Mouse (Mus musculus) forebrain, embryonic 14.5 days (tissue): Measurements from ENCODE around the gene Tmc4. TPM values are rescaled to one million over a fixed set of nuclear protein-coding genes. Genes with fewer than 3 reads are reported as not detected.

Experiments used
- ATAC-seq: fragments of 200-750 bp; cut with Nextera tagmentation; 2 replicates; pipeline ENCODE4 v1.8.0; 2017; ENCODE audit warnings: mild to moderate bottlenecking, moderate library complexity
- DNase-seq: peaks from one replicate; pipeline ENCODE4 v3.0.0-alpha.2; 2015; ENCODE audit warnings: low spot score
- H3K27ac ChIP-seq: fragments of 300-500 bp; sonication (generic); 2 replicates; pipeline ENCODE4 v1.5.1; 2014; ENCODE audit warnings: low read depth, mild to moderate bottlenecking, control low read depth, low read length, moderate library complexity
- H3K27me3 ChIP-seq: fragments of 300-500 bp; sonication (generic); replicated peaks from 2 replicates; pipeline ENCODE4 v1.6.1; 2014; ENCODE audit warnings: low read length, control low read depth, mixed read lengths; ENCODE audit not compliant: control insufficient read depth, insufficient read depth
- H3K36me3 ChIP-seq: fragments of 300-500 bp; sonication (generic); 2 replicates; pipeline ENCODE4 v1.6.1; 2014; ENCODE audit warnings: low read length, control low read depth; ENCODE audit not compliant: control insufficient read depth, insufficient read depth
- H3K4me1 ChIP-seq: fragments of 300-500 bp; sonication (generic); 2 replicates; pipeline ENCODE4 v1.6.1; 2014; ENCODE audit warnings: antibody characterized with exemption, low read length, control low read depth; ENCODE audit not compliant: control insufficient read depth, insufficient read depth
- H3K4me2 ChIP-seq: fragments of 300-500 bp; sonication (generic); 2 replicates; pipeline ENCODE4 v1.6.1; 2014; ENCODE audit warnings: mild to moderate bottlenecking, control low read depth, low read length
- H3K4me3 ChIP-seq: fragments of 300-500 bp; sonication (generic); 2 replicates; pipeline ENCODE4 v1.5.1; 2014; ENCODE audit warnings: low read depth, low read length, control low read depth
- H3K9ac ChIP-seq: fragments of 300-500 bp; sonication (generic); 2 replicates; pipeline ENCODE4 v1.6.1; 2014; ENCODE audit warnings: mild to moderate bottlenecking, low read length, control low read depth, moderate library complexity
- H3K9me3 ChIP-seq: fragments of 300-500 bp; sonication (generic); replicated peaks from 2 replicates; pipeline ENCODE4 v1.6.1; 2016; ENCODE audit warnings: low read length, control low read depth, mixed read lengths; ENCODE audit not compliant: control insufficient read depth
- WGBS: fragments of 180-500 bp; shearing (Covaris S2); extraction: QIAGEN DNeasy Blood & Tissue Kit; methylation state at CpG from one replicate; pipeline ENCODE4 v1.1.7; 2014; 5-methylcytosine and 5-hydroxymethylcytosine counted together
- polyA plus RNA-seq: library from polyadenylated mRNA; unstranded; fragments of >200 nt; fragmentation: Nextera tagmentation; extraction: Ambion mirVana; gene quantifications from 2 replicates; pipeline ENCODE4 v1.2.1, GENCODE M21; 2014

The Tmc4 gene
- polyA plus RNA-seq, 1 experiment from 2014 or later: 1.8 TPM

- DNase-seq: no peak
- no peak for ATAC-seq
- Histone ChIP-seq H3K27ac (no peak overlapping the region), H3K27me3 (no peaks in the 10 kb centered on the region), H3K4me1 (peaks cover 28% of the 10 kb centered on the region), H3K9ac (peak overlapping the region; percentile 98), H3K9me3 (no peaks in the 10 kb centered on the region), H3K4me2 (peak overlapping the region; percentile 89), H3K36me3 (peaks cover 28% of the 10 kb centered on the region), H3K4me3 (peak overlapping the region; percentile 100)
- 65% methylated on average over 4 of the region's 4 CpGs for WGBS
Measured at GRCm38 (mm10) chr7:3646641-3647040, 30.7 kb downstream of the Tmc4 start.

DNA sequence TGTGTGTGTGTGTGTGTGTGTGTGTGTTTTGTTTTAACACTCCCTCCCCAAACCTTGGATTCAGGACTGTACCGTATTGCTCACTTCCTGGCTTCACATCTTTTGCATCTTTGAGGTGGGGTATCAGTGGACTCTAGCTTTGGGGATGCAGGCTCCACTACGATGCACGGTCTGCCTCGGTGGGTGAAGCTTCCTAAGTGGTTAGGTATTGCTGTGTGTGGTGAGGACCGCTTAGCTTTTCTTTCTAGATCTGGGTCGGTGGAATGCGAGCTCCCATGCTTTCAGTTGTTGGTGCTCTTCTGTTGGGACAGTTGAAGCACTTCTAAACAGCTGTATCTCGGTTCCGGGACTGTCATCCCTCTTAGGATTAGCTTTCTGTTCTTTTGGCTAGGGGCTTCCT lies 31.2 kb downstream of the Tmc4 start:
- no peaks in the 10 kb centered on the region for H3K9me3 ChIP-seq
- peaks cover 28% of the 10 kb centered on the region for H3K36me3 ChIP-seq
- H3K4me2 ChIP-seq: peak overlapping the region; percentile 89
- peak overlapping the region; percentile 100 for H3K4me3 ChIP-seq
- H3K27ac ChIP-seq: peak overlapping the region; percentile 98; the same call in 1 of the 2 replicates
- DNase-seq: no peak
- ATAC-seq: no peak
- 24% methylated on average over 9 of the region's 9 CpGs for WGBS
- no peaks in the 10 kb centered on the region for H3K27me3 ChIP-seq
- peaks cover 28% of the 10 kb centered on the region for H3K4me1 ChIP-seq
- peak overlapping the region; percentile 98 for H3K9ac ChIP-seq

GRCm38 (mm10) chr7:3645488-3646025 lies 31.8 kb downstream of the Tmc4 start:
- Histone ChIP-seq H3K4me2 (peak overlapping the region; percentile 89), H3K9ac (peak overlapping the region; percentile 98), H3K9me3 (no peaks in the 10 kb centered on the region), H3K27ac (peak overlapping the region; percentile 98), H3K36me3 (peaks cover 28% of the 10 kb centered on the region), H3K4me3 (peak overlapping the region; percentile 100), H3K27me3 (no peaks in the 10 kb centered on the region), H3K4me1 (peaks cover 28% of the 10 kb centered on the region)
- DNase-seq (peak; percentile 15), ATAC-seq (peak; percentile 13; the same call in 1 of the 2 replicates)
- WGBS: 0% methylated on average over 46 of the region's 58 CpGs

DNA sequence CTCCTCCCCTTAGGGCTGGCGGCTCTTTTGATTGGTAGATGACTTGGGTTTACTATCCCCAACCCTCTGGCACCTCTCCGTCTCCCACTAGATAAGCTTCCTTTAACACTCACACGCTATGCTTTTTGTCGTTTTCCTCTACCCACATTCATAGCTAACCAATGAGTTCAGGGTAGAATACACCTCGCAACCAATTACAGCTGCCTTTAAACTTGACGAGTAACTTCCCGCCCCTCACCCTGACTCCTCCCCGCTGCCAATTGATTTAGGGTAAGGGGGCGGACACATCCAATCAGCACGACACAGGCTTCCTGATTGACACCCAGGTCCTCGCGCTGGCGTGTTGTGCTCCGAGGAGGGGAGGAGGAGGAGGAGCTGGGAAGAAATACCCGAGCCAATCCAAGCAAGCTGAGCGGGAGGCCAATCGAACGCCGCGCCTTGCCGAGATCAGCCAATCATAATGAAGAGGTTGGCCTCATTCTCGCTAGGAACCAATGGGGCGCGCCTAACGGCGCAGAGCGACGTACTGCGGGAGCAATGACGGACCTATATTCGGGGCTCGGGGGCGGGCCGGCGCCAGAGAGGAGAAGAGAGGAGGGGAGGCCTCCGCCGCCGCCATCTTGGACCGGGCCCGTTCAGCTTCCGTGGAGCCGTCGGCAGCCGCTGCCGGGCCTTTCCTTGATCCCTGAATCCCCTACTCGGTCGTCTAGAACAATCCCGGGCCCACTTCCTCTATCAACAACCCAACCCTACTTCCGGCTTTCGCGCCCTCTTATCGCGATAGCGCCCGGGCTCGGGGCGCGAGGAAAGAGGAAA lies 32.5 kb downstream of the Tmc4 start, which contains the start of gene Cnot3:
Gene Cnot3, plus strand, starts transcription at position 597 of the 816 bp plus-strand sequence.
- H3K4me2 ChIP-seq: peak within 1 kb of the TSS; percentile 89
- peak; percentile 98 for ATAC-seq
- H3K36me3 ChIP-seq: peaks cover 28% of the 10 kb centered on the region
- no peaks in the 10 kb centered on the region for H3K9me3 ChIP-seq
- peaks cover 28% of the 10 kb centered on the region for H3K4me1 ChIP-seq
- WGBS: under 1% methylated on average over 47 of the region's 58 CpGs
- H3K27me3 ChIP-seq: no peaks in the 10 kb centered on the region
- H3K27ac ChIP-seq: peak within 1 kb of the TSS; percentile 98
- peak; percentile 100 for DNase-seq
- H3K9ac ChIP-seq: peak within 1 kb of the TSS; percentile 98
- peak within 1 kb of the TSS; percentile 100 for H3K4me3 ChIP-seq

DNA sequence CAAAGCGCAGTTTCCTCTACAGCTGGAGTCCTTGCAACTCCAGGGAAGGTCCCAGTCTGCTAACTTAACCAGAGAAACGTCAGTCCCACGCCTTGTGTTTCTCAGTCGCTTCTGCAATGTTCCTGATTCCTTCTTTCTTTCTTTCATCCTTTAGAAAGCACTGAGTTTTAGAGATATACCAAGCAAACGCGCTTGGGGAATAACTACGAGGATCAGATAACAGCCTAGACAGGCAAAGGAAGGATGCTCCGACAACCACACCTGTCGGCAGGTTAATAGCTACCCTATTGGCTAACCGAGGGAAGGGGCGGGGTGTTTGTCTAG lies 33.0 kb downstream of the Tmc4 start:
- no peaks in the 10 kb centered on the region for H3K27me3 ChIP-seq
- DNase-seq (no peak), ATAC-seq (no peak)
- H3K4me2 ChIP-seq: peak overlapping the region; percentile 62
- 0% methylated on average over 11 of the region's 11 CpGs for WGBS
- H3K9ac ChIP-seq: peak overlapping the region; percentile 26; the same call in 1 of the 2 replicates
- no peak overlapping the region for H3K27ac ChIP-seq
- H3K4me1 ChIP-seq: peaks cover 28% of the 10 kb centered on the region
- H3K36me3 ChIP-seq: peaks cover 31% of the 10 kb centered on the region
- no peaks in the 10 kb centered on the region for H3K9me3 ChIP-seq
- H3K4me3 ChIP-seq: peak overlapping the region; percentile 36

GRCm38 (mm10) chr7:3643843-3644242 lies 33.5 kb downstream of the Tmc4 start:
- Histone ChIP-seq H3K4me3 (peak overlapping the region; percentile 36), H3K4me2 (peak overlapping the region; percentile 62), H3K27ac (no peak overlapping the region), H3K27me3 (no peaks in the 10 kb centered on the region), H3K9ac (peak overlapping the region; percentile 26; the same call in 1 of the 2 replicates), H3K4me1 (peaks cover 28% of the 10 kb centered on the region), H3K9me3 (no peaks in the 10 kb centered on the region), H3K36me3 (peaks cover 35% of the 10 kb centered on the region)
- no peak for DNase-seq
- ATAC-seq: no peak
- 27% methylated on average over 9 of the region's 9 CpGs for WGBS

GRCm38 (mm10) chr7:3643412-3643811 lies 33.9 kb downstream of the Tmc4 start:
- H3K4me3 ChIP-seq: no peak overlapping the region
- 71% methylated on average over 5 of the region's 5 CpGs for WGBS
- ATAC-seq: no peak
- no peaks in the 10 kb centered on the region for H3K9me3 ChIP-seq
- H3K27me3 ChIP-seq: no peaks in the 10 kb centered on the region
- H3K27ac ChIP-seq: no peak overlapping the region
- H3K4me1 ChIP-seq: peaks cover 24% of the 10 kb centered on the region
- H3K36me3 ChIP-seq: peaks cover 36% of the 10 kb centered on the region
- no peak overlapping the region for H3K9ac ChIP-seq
- DNase-seq: no peak
- no peak overlapping the region for H3K4me2 ChIP-seq

DNA sequence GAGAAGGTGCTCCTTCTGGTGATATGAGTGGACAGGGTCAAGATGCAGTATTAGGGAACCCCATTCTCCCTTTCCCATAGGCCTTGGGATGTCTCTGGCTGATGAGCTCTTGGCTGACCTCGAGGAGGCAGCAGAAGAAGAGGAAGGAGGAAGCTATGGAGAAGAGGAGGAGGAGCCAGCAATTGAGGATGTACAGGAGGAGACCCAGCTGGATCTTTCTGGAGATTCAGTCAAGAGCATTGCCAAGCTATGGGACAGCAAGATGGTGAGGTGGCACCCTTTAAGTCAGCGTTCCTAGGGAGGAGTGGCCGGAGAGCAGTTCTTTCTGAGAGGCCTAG lies 46.9 kb downstream of the Tmc4 start:
- peaks cover 14% of the 10 kb centered on the region for H3K4me1 ChIP-seq
- peaks cover 30% of the 10 kb centered on the region for H3K36me3 ChIP-seq
- no peaks in the 10 kb centered on the region for H3K27me3 ChIP-seq
- no peak for DNase-seq
- H3K9me3 ChIP-seq: no peaks in the 10 kb centered on the region
- H3K9ac ChIP-seq: peak overlapping the region; percentile 78
- WGBS: 61% methylated on average over 3 of the region's 3 CpGs
- peak overlapping the region; percentile 62 for H3K4me3 ChIP-seq
- no peak overlapping the region for H3K27ac ChIP-seq
- peak overlapping the region; percentile 79 for H3K4me2 ChIP-seq
- no peak for ATAC-seq
